In the genomic region with DNA sequence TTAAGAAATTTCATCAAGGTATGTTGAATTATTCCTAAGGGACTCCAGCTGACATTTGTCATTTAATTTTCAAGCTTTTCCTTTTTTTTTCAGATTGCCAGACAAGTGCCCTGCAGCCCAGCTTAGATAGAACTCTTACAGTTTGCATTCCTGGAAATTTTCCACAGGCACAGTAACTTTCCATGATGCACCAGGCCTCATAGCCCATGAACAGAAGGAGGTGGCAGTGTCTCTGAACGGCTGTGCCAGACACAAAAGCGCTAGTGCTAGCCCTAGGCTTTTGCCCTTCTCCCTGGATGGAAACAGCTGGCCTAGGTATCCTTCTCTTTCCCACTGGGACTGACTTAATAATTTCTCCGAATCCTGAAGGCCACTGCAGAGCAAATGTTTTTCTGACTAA, we compare ENCODE assay signal across 18 mouse cellular contexts.
DNase-seq lines count a peak whose midpoint lies in the region; ATAC-seq and TF ChIP-seq lines count a peak whose summit lies in the region.
"Had no signal": no experiment of that assay in that cellular context is flagged by ENCODE, and none has a peak within 500 bp of the region (broad histone marks: within the 10 kb centered on the region; RNA-seq: fewer than 3 reads in every experiment).

No protein-coding gene starts in this region.

- TF ChIP-seq EP300 in lung, postnatal 0 days (IDR thresholded peaks at IDR 0.05), result no peak

- no peaks in the 10 kb centered on the region for H3K36me3 ChIP-seq in heart, embryonic 15.5 days
- no peaks in the 10 kb centered on the region for H3K36me3 ChIP-seq in lung, embryonic 14.5 days (ENCODE audit: insufficient read depth)
- H3K36me3 ChIP-seq in lung, postnatal 0 days (ENCODE audit: insufficient read depth, low read length), result no peaks in the 10 kb centered on the region
- no peaks in the 10 kb centered on the region for H3K36me3 ChIP-seq in forebrain, embryonic 10.5 days (replicated peaks)
- no peaks in the 10 kb centered on the region for H3K36me3 ChIP-seq in neural tube, embryonic 15.5 days
- H3K36me3 ChIP-seq: embryonic facial prominence, embryonic 10.5 days; hindbrain, embryonic 13.5 days; limb, embryonic 12.5 days; liver, embryonic 13.5 days; midbrain, embryonic 15.5 days had no signal

- peaks cover 28% of the 10 kb centered on the region for H3K4me1 ChIP-seq in heart, embryonic 15.5 days (replicated peaks)
- no peaks in the 10 kb centered on the region for H3K4me1 ChIP-seq in lung, embryonic 14.5 days (ENCODE audit: insufficient read depth)
- no peaks in the 10 kb centered on the region for H3K4me1 ChIP-seq in lung, postnatal 0 days (ENCODE audit: insufficient read depth, low read depth, low read length)
- H3K4me1 ChIP-seq in forebrain, embryonic 10.5 days, result no peaks in the 10 kb centered on the region; the same call in 1 of the 2 replicates
- 0 out of 2 replicates have a peak, but pooled peaks cover 6% of the 10 kb centered on the region for H3K4me1 ChIP-seq in neural tube, embryonic 15.5 days
- H3K4me1 ChIP-seq: embryonic facial prominence, embryonic 10.5 days; limb, embryonic 12.5 days; midbrain, embryonic 15.5 days had no signal

- DNase-seq in heart, adult 8-10 months (ENCODE audit: low spot score), result no peak
- DNase-seq in lung, embryonic 14.5 days, result peak; percentile 3
- DNase-seq in lung, postnatal 0 days (ENCODE audit: low spot score), result no peak
- peak; percentile 31 for DNase-seq in adrenal gland, postnatal 14 days
- peak; percentile 36 to 52 for DNase-seq in kidney, postnatal 36 days
- DNase-seq in forebrain, embryonic 10.5 days (ENCODE audit: extremely low spot score, low spot score), result no peak
- DNase-seq: cerebellum, adult 11-12 months; cerebellum, postnatal 36 days; liver, embryonic 13.5 days had no signal

- peak overlapping the region; percentile 60 for H3K27ac ChIP-seq in heart, embryonic 15.5 days
- H3K27ac ChIP-seq in lung, embryonic 14.5 days (ENCODE audit: low read depth), result no peak overlapping the region
- H3K27ac ChIP-seq in lung, postnatal 0 days (ENCODE audit: low read length), result no peak overlapping the region
- H3K27ac ChIP-seq in forebrain, embryonic 10.5 days, result no peak overlapping the region
- H3K27ac ChIP-seq in neural tube, embryonic 15.5 days (replicated peaks), result no peak overlapping the region
- H3K27ac ChIP-seq: embryonic facial prominence, embryonic 10.5 days; hindbrain, embryonic 13.5 days; left cerebral cortex, adult 2 months; limb, embryonic 12.5 days; liver, embryonic 13.5 days; midbrain, embryonic 15.5 days had no signal

- no peaks in the 10 kb centered on the region for H3K27me3 ChIP-seq in heart, embryonic 15.5 days
- H3K27me3 ChIP-seq in lung, embryonic 14.5 days (ENCODE audit: insufficient read depth, low read length), result no peaks in the 10 kb centered on the region
- H3K27me3 ChIP-seq in lung, postnatal 0 days (replicated peaks; ENCODE audit: insufficient read depth, low read length), result no peaks in the 10 kb centered on the region
- no peaks in the 10 kb centered on the region for H3K27me3 ChIP-seq in forebrain, embryonic 10.5 days (ENCODE audit: poor library complexity, severe bottlenecking)
- H3K27me3 ChIP-seq in neural tube, embryonic 15.5 days (replicated peaks), result no peaks in the 10 kb centered on the region
- H3K27me3 ChIP-seq: hindbrain, embryonic 13.5 days; limb, embryonic 12.5 days; liver, embryonic 13.5 days; midbrain, embryonic 15.5 days had no signal

- no peak overlapping the region for H3K4me3 ChIP-seq in heart, embryonic 15.5 days
- H3K4me3 ChIP-seq in lung, embryonic 14.5 days (ENCODE audit: low read depth, low read length), result no peak overlapping the region
- no peak overlapping the region for H3K4me3 ChIP-seq in lung, postnatal 0 days (ENCODE audit: low read depth, low read length)
- no peak overlapping the region for H3K4me3 ChIP-seq in forebrain, embryonic 10.5 days
- H3K4me3 ChIP-seq in neural tube, embryonic 15.5 days (replicated peaks), result no peak overlapping the region
- H3K4me3 ChIP-seq: embryonic facial prominence, embryonic 10.5 days; hindbrain, embryonic 13.5 days; left cerebral cortex, adult 2 months; limb, embryonic 12.5 days; liver, embryonic 13.5 days; midbrain, embryonic 15.5 days had no signal

- WGBS in heart, embryonic 15.5 days, result 61% methylated on average over 3 of the region's 3 CpGs
- 78% methylated on average over 3 of the region's 3 CpGs for WGBS in lung, embryonic 14.5 days
- WGBS in lung, postnatal 0 days, result 76% methylated on average over 3 of the region's 3 CpGs
- WGBS in forebrain, embryonic 10.5 days, result 85% methylated on average over 3 of the region's 3 CpGs
- WGBS in neural tube, embryonic 15.5 days, result 91% methylated on average over 3 of the region's 3 CpGs

- TF ChIP-seq CTCF in lung, embryonic 14.5 days (IDR thresholded peaks at IDR 0.05; ENCODE audit: low read depth), result no peak
- no peak for TF ChIP-seq CTCF in lung, postnatal 0 days (IDR thresholded peaks at IDR 0.05)

- no peak overlapping the region for H3K4me2 ChIP-seq in heart, embryonic 15.5 days
- H3K4me2 ChIP-seq in lung, embryonic 14.5 days, result no peak overlapping the region
- H3K4me2 ChIP-seq in lung, postnatal 0 days (replicated peaks; ENCODE audit: low read depth, low read length), result no peak overlapping the region
- no peak overlapping the region for H3K4me2 ChIP-seq in neural tube, embryonic 15.5 days
- H3K4me2 ChIP-seq: hindbrain, embryonic 13.5 days; limb, embryonic 12.5 days; liver, embryonic 13.5 days; midbrain, embryonic 15.5 days had no signal

- ATAC-seq in heart, embryonic 15.5 days (replicated peaks; ENCODE audit: insufficient number of reproducible peaks, insufficient read depth, low FRiP score, low read depth), result no peak
- ATAC-seq in lung, embryonic 14.5 days (ENCODE audit: insufficient read depth), result no peak
- no peak for ATAC-seq in lung, postnatal 0 days
- ATAC-seq in neural tube, embryonic 15.5 days (ENCODE audit: low FRiP score), result no peak
- ATAC-seq: CD4-positive, CD25-positive, alpha-beta regulatory T cell, adult 4 months; forebrain, embryonic 14.5 days; midbrain, embryonic 15.5 days had no signal

- no peak overlapping the region for H3K9ac ChIP-seq in heart, embryonic 15.5 days
- no peak overlapping the region for H3K9ac ChIP-seq in lung, embryonic 14.5 days
- no peak overlapping the region for H3K9ac ChIP-seq in lung, postnatal 0 days (replicated peaks; ENCODE audit: low read depth)
- H3K9ac ChIP-seq in neural tube, embryonic 15.5 days (replicated peaks), result no peak overlapping the region
- H3K9ac ChIP-seq: hindbrain, embryonic 13.5 days; limb, embryonic 12.5 days; liver, embryonic 13.5 days; midbrain, embryonic 15.5 days had no signal

- no peaks in the 10 kb centered on the region for H3K9me3 ChIP-seq in heart, embryonic 15.5 days (replicated peaks)
- no peaks in the 10 kb centered on the region for H3K9me3 ChIP-seq in lung, embryonic 14.5 days (ENCODE audit: low read depth, low read length)
- H3K9me3 ChIP-seq in lung, postnatal 0 days (ENCODE audit: low read length), result no peaks in the 10 kb centered on the region
- no peaks in the 10 kb centered on the region for H3K9me3 ChIP-seq in forebrain, embryonic 10.5 days
- H3K9me3 ChIP-seq in neural tube, embryonic 15.5 days (replicated peaks), result no peaks in the 10 kb centered on the region
- H3K9me3 ChIP-seq: embryonic facial prominence, embryonic 10.5 days; hindbrain, embryonic 13.5 days; limb, embryonic 12.5 days; liver, embryonic 13.5 days; midbrain, embryonic 15.5 days had no signal

Comparison
In these comparisons a context has a peak if more than half of its experiments do, and no peak if none do; other contexts are left out.
1. DNase-seq: peak in lung, embryonic 14.5 days (single experiment), adrenal gland, postnatal 14 days (single experiment) and kidney, postnatal 36 days (2 of 2); none in heart, adult 8-10 months (single experiment), lung, postnatal 0 days (single experiment) and forebrain, embryonic 10.5 days (single experiment).